Mouse (Mus musculus) brown adipose tissue, adult 24 weeks (tissue): ENCODE results near the gene Wdr82. TPM values are rescaled to one million over a fixed set of nuclear protein-coding genes. Genes with fewer than 3 reads are reported as not detected.

ENCODE experiments used
- H3K27ac ChIP-seq: fragments of 200-500 bp; replicated peaks from 2 replicates; pipeline ENCODE4 v1.5.1; 2012; ENCODE audit warnings: low read depth, mild to moderate bottlenecking, low read length
- H3K4me1 ChIP-seq: fragments of 200-500 bp; 2 replicates; pipeline ENCODE4 v1.6.1; 2012; ENCODE audit warnings: low read length, mixed read lengths; ENCODE audit not compliant: control insufficient read depth, insufficient read depth, insufficient read length
- H3K4me3 ChIP-seq: fragments of 200-500 bp; 2 replicates; pipeline ENCODE4 v1.5.1; 2012; ENCODE audit warnings: low read depth, mild to moderate bottlenecking, low read length, moderate library complexity; ENCODE audit not compliant: insufficient read depth
- polyA plus RNA-seq: library from polyadenylated mRNA; stranded (reverse); fragments of >200 nt; gene quantifications from 2 replicates; pipeline ENCODE4 v1.2.4, GENCODE M21; 2012; ENCODE audit not compliant: missing spikeins, insufficient read depth, insufficient read length

The Wdr82 gene
- polyA plus RNA-seq, 1 experiment = 19.7 TPM

DNA sequence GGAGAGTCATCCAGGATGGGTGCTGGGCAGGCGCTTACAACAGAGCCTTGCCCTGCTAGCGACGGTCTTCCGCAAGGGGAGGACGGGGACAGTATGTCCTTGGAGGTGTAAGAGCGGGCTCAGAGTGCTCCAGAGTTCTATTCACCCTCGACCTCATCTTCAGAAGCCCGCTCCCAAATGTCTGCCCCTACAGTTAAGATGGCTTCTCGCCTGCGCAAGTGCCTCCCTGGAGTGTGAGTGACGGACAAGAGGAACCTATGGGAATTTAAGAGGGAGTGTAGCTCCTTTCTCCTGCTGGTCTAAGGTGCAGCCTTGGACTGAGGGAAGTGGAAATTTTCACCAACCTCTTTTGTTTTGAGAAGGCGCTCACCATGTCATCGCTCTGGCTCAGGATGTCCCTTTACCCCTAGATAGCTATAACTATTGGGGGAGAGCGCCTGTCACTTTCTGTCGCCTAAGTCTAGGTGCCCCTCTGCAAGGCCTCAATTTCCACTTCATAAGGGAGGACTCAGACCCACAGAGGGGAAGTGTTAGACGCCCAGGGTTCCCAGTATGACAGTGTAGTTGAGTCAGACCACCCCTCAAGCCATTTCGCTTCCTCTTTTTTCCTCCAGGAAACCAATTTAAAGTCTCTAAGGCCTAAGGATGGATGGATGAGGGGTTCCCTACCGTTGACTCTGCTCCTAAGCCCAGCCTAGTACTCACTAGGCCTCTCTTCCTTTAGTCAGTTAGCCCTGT is 29.0 kb downstream of the Wdr82 start, which contains the start of gene Ppm1m:
Gene Ppm1m (minus strand): TSS at position 212 of the 738 bp plus-strand sequence.
- H3K27ac ChIP-seq = peak within 1 kb of the TSS; percentile 74
- peaks cover 25% of the 10 kb centered on the region for H3K4me1 ChIP-seq
- H3K4me3 ChIP-seq = peak within 1 kb of the TSS; percentile 83

GRCm38 (mm10) chr9:106201895-106202294 is 31.2 kb downstream of the Wdr82 start:
- 0 out of 2 replicates have a peak overlapping the region, but pooled peaks have one; percentile 62 for H3K4me3 ChIP-seq
- H3K4me1 ChIP-seq = peaks cover 35% of the 10 kb centered on the region
- no peak overlapping the region for H3K27ac ChIP-seq

- Histone ChIP-seq H3K4me1 (peaks cover 30% of the 10 kb centered on the region), H3K27ac (peak within 1 kb of the TSS; percentile 72), H3K4me3 (peak within 1 kb of the TSS; percentile 82)
These were observed 32.3 kb downstream of the Wdr82 start, which contains the start of gene Twf2 for GRCm38 (mm10) chr9:106202819-106203636. Gene Twf2, plus strand, starts transcription at chr9:106203108.

- Histone ChIP-seq H3K4me3 (peak overlapping the region; percentile 82), H3K4me1 (peaks cover 29% of the 10 kb centered on the region), H3K27ac (no peak overlapping the region)
These were observed 33.5 kb downstream of the Wdr82 start for GRCm38 (mm10) chr9:106203990-106204851.

DNA sequence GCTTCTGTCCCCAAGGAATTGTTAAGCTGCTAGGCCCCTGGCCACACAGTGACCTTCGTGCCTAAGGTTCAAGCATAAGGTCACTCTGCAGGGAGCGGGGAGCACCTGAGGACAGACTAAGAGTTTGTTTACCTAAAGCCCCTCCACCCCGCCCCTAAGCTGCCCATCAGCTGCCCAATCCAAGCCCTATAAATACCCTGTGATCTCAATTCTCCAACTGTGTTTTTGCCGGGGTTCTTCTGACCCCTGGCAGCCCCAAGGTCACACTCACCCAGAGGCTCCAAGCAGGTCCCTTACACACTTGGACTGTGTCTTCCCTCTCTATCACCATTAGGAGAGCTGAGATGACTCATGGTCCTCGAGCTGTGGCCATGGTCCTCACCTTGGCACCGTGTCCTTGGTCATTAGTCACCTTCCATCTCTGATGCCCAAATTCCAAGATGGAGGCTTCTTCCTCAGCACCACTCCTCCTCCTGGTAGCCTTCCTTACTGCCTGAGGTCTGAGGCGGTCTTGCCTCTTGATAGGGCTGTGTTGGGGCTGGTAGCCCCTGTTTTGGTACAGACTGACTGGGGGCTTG is 35.1 kb downstream of the Wdr82 start:
- no peak overlapping the region for H3K27ac ChIP-seq

GRCm38 (mm10) chr9:106206515-106206914 is 35.8 kb downstream of the Wdr82 start:
- H3K4me3 ChIP-seq = no peak overlapping the region
- no peak overlapping the region for H3K27ac ChIP-seq
- peaks cover 25% of the 10 kb centered on the region for H3K4me1 ChIP-seq

More for the DNA sequence above, 35.1 kb downstream of the Wdr82 start:
- H3K4me1 ChIP-seq = peaks cover 25% of the 10 kb centered on the region
- H3K4me3 ChIP-seq = no peak overlapping the region

- H3K4me3 ChIP-seq = no peak overlapping the region
- peaks cover 28% of the 10 kb centered on the region for H3K4me1 ChIP-seq
- H3K27ac ChIP-seq = no peak overlapping the region
These were observed 37.5 kb downstream of the Wdr82 start for GRCm38 (mm10) chr9:106208181-106208580.

DNA sequence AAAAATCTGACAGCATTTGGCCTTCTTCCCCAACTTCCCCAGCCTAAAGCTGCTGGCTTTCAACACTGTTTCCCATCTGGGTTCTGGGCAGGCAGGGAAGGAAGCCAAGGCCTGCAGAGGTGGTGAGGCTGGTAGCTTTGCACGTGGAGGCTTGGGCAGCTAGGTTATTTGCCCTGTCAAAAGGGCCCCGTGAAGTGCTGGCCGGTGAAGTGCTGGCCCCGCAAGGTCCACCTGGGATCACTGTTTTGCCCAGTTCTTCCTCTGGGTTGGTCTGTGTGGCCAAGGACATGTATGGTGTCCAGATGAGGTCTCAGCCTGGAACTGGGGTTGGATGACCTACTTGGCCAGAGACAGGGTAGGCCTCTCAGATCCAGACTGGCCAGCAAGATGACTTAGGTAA is 39.2 kb downstream of the Wdr82 start:
- H3K27ac ChIP-seq = no peak overlapping the region
- H3K4me3 ChIP-seq = no peak overlapping the region

GRCm38 (mm10) chr9:106210853-106211609 is 40.3 kb downstream of the Wdr82 start:
- H3K4me1 ChIP-seq = peaks cover 5% of the 10 kb centered on the region

More for the DNA sequence above, 39.2 kb downstream of the Wdr82 start:
- H3K4me1 ChIP-seq = peaks cover 12% of the 10 kb centered on the region

GRCm38 (mm10) chr9:106211680-106212593 is 41.2 kb downstream of the Wdr82 start:
- no peak overlapping the region for H3K27ac ChIP-seq

More at GRCm38 (mm10) chr9:106210853-106211609, 40.3 kb downstream of the Wdr82 start:
- H3K27ac ChIP-seq = peak overlapping the region; percentile 25; the same call in 1 of the 2 replicates
- no peak overlapping the region for H3K4me3 ChIP-seq

DNA sequence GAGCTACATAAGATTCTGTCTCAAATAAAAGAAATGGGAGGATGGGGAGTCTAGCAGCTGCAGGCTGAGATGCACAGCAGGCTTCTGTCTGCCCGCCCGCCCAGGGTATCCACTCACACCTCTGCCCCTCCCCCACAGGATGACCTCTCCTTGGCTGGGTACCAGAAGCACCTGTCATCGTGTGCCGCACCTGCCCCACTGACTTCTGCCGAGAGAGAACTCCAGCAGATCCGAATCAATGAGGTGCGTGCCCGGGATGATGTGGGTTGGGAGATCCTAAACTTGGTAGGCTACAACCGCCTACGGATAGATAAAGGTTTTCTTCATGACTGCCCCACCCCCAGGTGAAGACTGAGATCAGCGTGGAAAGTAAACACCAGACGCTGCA is 41.9 kb downstream of the Wdr82 start:
- Histone ChIP-seq H3K4me3 (no peak overlapping the region), H3K4me1 (peaks cover 5% of the 10 kb centered on the region), H3K27ac (no peak overlapping the region)

More at GRCm38 (mm10) chr9:106211680-106212593, 41.2 kb downstream of the Wdr82 start:
- Histone ChIP-seq H3K4me1 (peaks cover 5% of the 10 kb centered on the region), H3K4me3 (peak overlapping the region; percentile 38)

DNA sequence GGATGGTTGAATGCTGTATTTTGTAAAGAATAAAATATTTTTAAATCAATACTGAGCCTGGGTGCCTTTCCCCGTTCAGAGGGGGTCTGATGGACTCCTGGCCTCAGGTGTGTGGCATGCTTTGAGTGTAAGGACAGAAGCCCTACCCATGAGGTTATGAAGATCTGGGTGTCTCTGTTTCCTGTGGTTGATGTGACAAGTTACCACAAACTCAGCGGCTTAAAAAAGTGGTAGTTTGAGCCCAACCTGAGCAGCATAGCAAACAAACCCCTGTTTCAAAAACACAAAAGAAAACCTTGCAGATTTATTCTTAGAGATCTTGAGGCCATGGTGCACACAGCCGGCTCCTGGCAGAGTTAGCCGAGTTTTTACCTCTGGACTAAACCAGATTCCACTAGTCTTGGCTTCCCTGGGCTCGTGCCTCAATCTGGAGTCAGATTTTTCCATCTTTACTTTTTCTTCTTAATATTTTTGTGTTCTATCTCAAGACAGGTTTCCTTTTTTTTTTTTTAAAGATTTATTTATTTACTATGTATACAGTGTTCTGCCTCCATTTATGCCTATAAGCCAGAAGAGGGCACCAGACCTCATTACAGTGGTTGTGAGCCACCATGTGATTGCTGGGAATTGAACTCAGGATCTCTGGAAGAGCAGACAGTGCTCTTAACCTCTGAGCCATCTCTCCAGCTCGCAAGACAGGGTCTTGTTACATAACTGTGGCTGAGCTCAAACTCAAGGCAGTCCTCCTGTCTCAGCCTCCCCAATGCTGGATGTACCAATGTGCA is 44.8 kb downstream of the Wdr82 start:
- H3K27ac ChIP-seq = no peak overlapping the region
- H3K4me1 ChIP-seq = peaks cover 3% of the 10 kb centered on the region; the same call in 1 of the 2 replicates
- H3K4me3 ChIP-seq = no peak overlapping the region
